Mouse (Mus musculus) liver, postnatal 0 days (tissue): Measurements from ENCODE around the gene Isca2. TPM values are rescaled to one million over a fixed set of nuclear protein-coding genes. Genes with fewer than 3 reads are reported as not detected.

Source experiments
- ATAC-seq: fragments of 200-750 bp; cut with Nextera tagmentation; 2 replicates; pipeline ENCODE4 v1.8.0; 2017; ENCODE audit warnings: mild to moderate bottlenecking, moderate library complexity
- DNase-seq: peaks from one replicate; pipeline ENCODE4 v3.0.0-alpha.2; 2016
- H3K27ac ChIP-seq: fragments of 300-500 bp; sonication (generic); 2 replicates; pipeline ENCODE4 v1.5.1; 2014; ENCODE audit warnings: antibody characterized with exemption, moderate library complexity, mild to moderate bottlenecking, low read depth
- H3K27me3 ChIP-seq: fragments of 300-500 bp; sonication (generic); 2 replicates; pipeline ENCODE4 v1.6.1; 2014; ENCODE audit warnings: low read length, control low read depth, mixed read lengths; ENCODE audit not compliant: insufficient read depth
- H3K36me3 ChIP-seq: fragments of 300-500 bp; sonication (generic); replicated peaks from 2 replicates; pipeline ENCODE4 v1.6.1; 2014; ENCODE audit warnings: mild to moderate bottlenecking, control low read depth, low read length, moderate library complexity, mixed read lengths; ENCODE audit not compliant: insufficient read depth
- H3K4me1 ChIP-seq: fragments of 300-500 bp; sonication (generic); 2 replicates; pipeline ENCODE4 v1.6.1; 2014; ENCODE audit warnings: antibody characterized with exemption, mild to moderate bottlenecking, control low read depth; ENCODE audit not compliant: insufficient read depth
- H3K4me2 ChIP-seq: fragments of 300-500 bp; sonication (generic); 2 replicates; pipeline ENCODE4 v1.6.1; 2014; ENCODE audit warnings: low read depth, mild to moderate bottlenecking, low read length, moderate library complexity, mixed read lengths
- H3K4me3 ChIP-seq: fragments of 300-500 bp; sonication (generic); 2 replicates; pipeline ENCODE4 v1.5.1; 2014; ENCODE audit warnings: low read depth, low read length
- H3K9ac ChIP-seq: fragments of 300-500 bp; sonication (generic); replicated peaks from 2 replicates; pipeline ENCODE4 v1.6.1; 2014; ENCODE audit warnings: mild to moderate bottlenecking, moderate library complexity
- H3K9me3 ChIP-seq: fragments of 300-500 bp; sonication (generic); 2 replicates; pipeline ENCODE4 v1.6.1; 2016; ENCODE audit warnings: mild to moderate bottlenecking, control low read depth, low read length, mixed read lengths
- CTCF ChIP-seq: sonication (generic); IDR thresholded peaks from 2 replicates; pipeline ENCODE4 v1.5.1; 2016; ENCODE audit warnings: antibody characterized with exemption, low read depth
- EP300 ChIP-seq: IDR thresholded peaks from 2 replicates; pipeline ENCODE4 v1.6.1; 2016; ENCODE audit warnings: antibody characterized with exemption, low read depth, mild to moderate bottlenecking
- WGBS: fragments of 180-500 bp; shearing (Covaris S2); extraction: QIAGEN DNeasy Blood & Tissue Kit; methylation state at CpG from one replicate; pipeline ENCODE4 v1.1.7; 2014; ENCODE audit not compliant: insufficient replicate concordance; 5-methylcytosine and 5-hydroxymethylcytosine counted together
- polyA plus RNA-seq: library from polyadenylated mRNA; unstranded; fragments of >200 nt; fragmentation: Nextera tagmentation; extraction: Ambion mirVana; gene quantifications from 2 replicates; pipeline ENCODE4 v1.2.1, GENCODE M21; 2015

The Isca2 gene
- polyA plus RNA-seq, 1 experiment from 2014 or later: 97.5 TPM

GRCm38 (mm10) chr12:84806726-84807125, 33.7 kb downstream of the Isca2 start:
- peak; percentile 75 for ATAC-seq
- Histone ChIP-seq H3K4me2 (peak overlapping the region; percentile 44), H3K36me3 (no peaks in the 10 kb centered on the region), H3K27me3 (no peaks in the 10 kb centered on the region), H3K4me1 (peaks cover 7% of the 10 kb centered on the region), H3K27ac (no peak overlapping the region), H3K9me3 (no peaks in the 10 kb centered on the region), H3K9ac (no peak overlapping the region), H3K4me3 (no peak overlapping the region)
- WGBS: 44% methylated on average over 5 of the region's 5 CpGs
- no peak for DNase-seq
- TF ChIP-seq EP300 (no peak), CTCF (no peak)

GRCm38 (mm10) chr12:84807351-84807750, 34.3 kb downstream of the Isca2 start:
- TF ChIP-seq EP300: no peak
- no peak for TF ChIP-seq CTCF
- 66% methylated on average over 13 of the region's 13 CpGs for WGBS
- H3K27ac ChIP-seq: no peak overlapping the region
- H3K4me3 ChIP-seq: no peak overlapping the region
- H3K9ac ChIP-seq: no peak overlapping the region
- no peaks in the 10 kb centered on the region for H3K27me3 ChIP-seq
- H3K4me1 ChIP-seq: peaks cover 7% of the 10 kb centered on the region
- H3K9me3 ChIP-seq: no peaks in the 10 kb centered on the region
- H3K36me3 ChIP-seq: no peaks in the 10 kb centered on the region
- no peak for ATAC-seq
- no peak for DNase-seq
- no peak overlapping the region for H3K4me2 ChIP-seq

GRCm38 (mm10) chr12:84809033-84809432, 36.0 kb downstream of the Isca2 start:
- Histone ChIP-seq H3K27ac (no peak overlapping the region), H3K4me3 (no peak overlapping the region), H3K27me3 (no peaks in the 10 kb centered on the region), H3K9me3 (no peaks in the 10 kb centered on the region), H3K9ac (no peak overlapping the region), H3K4me2 (no peak overlapping the region), H3K4me1 (peaks cover 7% of the 10 kb centered on the region), H3K36me3 (no peaks in the 10 kb centered on the region)
- WGBS: 45% methylated on average over 6 of the region's 6 CpGs
- ATAC-seq: no peak
- DNase-seq: no peak
- no peak for TF ChIP-seq CTCF
- no peak for TF ChIP-seq EP300

GRCm38 (mm10) chr12:84810810-84811209, 37.8 kb downstream of the Isca2 start:
- ATAC-seq (no peak), DNase-seq (no peak)
- no peaks in the 10 kb centered on the region for H3K9me3 ChIP-seq
- no peaks in the 10 kb centered on the region for H3K27me3 ChIP-seq
- no peaks in the 10 kb centered on the region for H3K36me3 ChIP-seq
- H3K4me3 ChIP-seq: no peak overlapping the region
- TF ChIP-seq EP300: no peak
- TF ChIP-seq CTCF: no peak
- no peak overlapping the region for H3K27ac ChIP-seq
- H3K4me1 ChIP-seq: peaks cover 7% of the 10 kb centered on the region
- H3K9ac ChIP-seq: no peak overlapping the region
- H3K4me2 ChIP-seq: no peak overlapping the region
- 61% methylated on average over 1 of the region's 1 CpGs for WGBS

- Histone ChIP-seq H3K4me2 (no peak overlapping the region), H3K27ac (no peak overlapping the region), H3K27me3 (no peaks in the 10 kb centered on the region), H3K9ac (no peak overlapping the region), H3K9me3 (no peaks in the 10 kb centered on the region), H3K4me1 (peaks cover 3% of the 10 kb centered on the region; the same call in 1 of the 2 replicates), H3K36me3 (no peaks in the 10 kb centered on the region), H3K4me3 (no peak overlapping the region)
- ATAC-seq: no peak
- no peak for DNase-seq
- no peak for TF ChIP-seq CTCF
- no peak for TF ChIP-seq EP300
- WGBS: 49% methylated on average over 4 of the region's 4 CpGs
Observed at GRCm38 (mm10) chr12:84811510-84811909, 38.5 kb downstream of the Isca2 start.

- Histone ChIP-seq H3K4me1 (peaks cover 3% of the 10 kb centered on the region; the same call in 1 of the 2 replicates), H3K27me3 (no peaks in the 10 kb centered on the region), H3K9me3 (no peaks in the 10 kb centered on the region), H3K4me2 (no peak overlapping the region), H3K36me3 (no peaks in the 10 kb centered on the region), H3K27ac (no peak overlapping the region), H3K4me3 (no peak overlapping the region), H3K9ac (no peak overlapping the region)
- DNase-seq (no peak), ATAC-seq (no peak)
- 36% methylated on average over 3 of the region's 3 CpGs for WGBS
- TF ChIP-seq EP300: no peak
- TF ChIP-seq CTCF: peak; percentile 56
Observed at GRCm38 (mm10) chr12:84812004-84812403, 39.0 kb downstream of the Isca2 start.

GRCm38 (mm10) chr12:84813773-84814172, 40.7 kb downstream of the Isca2 start:
- Histone ChIP-seq H3K4me3 (no peak overlapping the region), H3K9me3 (no peaks in the 10 kb centered on the region), H3K4me1 (no peaks in the 10 kb centered on the region), H3K36me3 (no peaks in the 10 kb centered on the region), H3K27ac (no peak overlapping the region), H3K27me3 (no peaks in the 10 kb centered on the region), H3K9ac (no peak overlapping the region), H3K4me2 (no peak overlapping the region)
- ATAC-seq: no peak
- TF ChIP-seq EP300 (no peak), CTCF (peak; percentile 40)
- 56% methylated on average over 7 of the region's 7 CpGs for WGBS
- DNase-seq: no peak
